Mouse (Mus musculus) CH12.LX (cell line): ENCODE results near the gene Tti1.

Source experiments
- CHD1 ChIP-seq: IDR thresholded peaks from 2 replicates; pipeline ENCODE4 v1.6.1; 2012; ENCODE audit warnings: low read depth, low read length, improper control_type of control experiment, inconsistent platforms
- CTCF ChIP-seq, 2 experiments: IDR thresholded peaks in 1 of 2; conservative IDR thresholded peaks in 1 of 2; 2 replicates each; pipeline ENCODE4 v1.5.1; 2011 to 2012; ENCODE audit warnings: low read depth in 2 of 2, low read length in 2 of 2, improper control_type of control experiment in 1 of 2, inconsistent platforms in 1 of 2, mild to moderate bottlenecking in 1 of 2, moderate library complexity in 1 of 2
- EP300 ChIP-seq: IDR thresholded peaks from 2 replicates; pipeline ENCODE4 v1.6.1; 2011; ENCODE audit warnings: low read length, improper control_type of control experiment
- GABPA ChIP-seq: IDR thresholded peaks from 2 replicates; pipeline ENCODE4 v1.6.1; 2012; ENCODE audit warnings: low read depth, low read length, improper control_type of control experiment, inconsistent platforms; ENCODE audit not compliant: insufficient replicate concordance
- MAX ChIP-seq: IDR thresholded peaks from 2 replicates; pipeline ENCODE4 v1.6.1; 2011; ENCODE audit warnings: low read length, improper control_type of control experiment
- POLR2A ChIP-seq: IDR thresholded peaks from 2 replicates; pipeline ENCODE4 v1.6.1; 2011; ENCODE audit warnings: low read depth, mild to moderate bottlenecking, improper control_type of control experiment, low read length
- TBP ChIP-seq: conservative IDR thresholded peaks from 2 replicates; pipeline ENCODE4 v1.6.1; 2011; ENCODE audit warnings: low read depth, low read length, improper control_type of control experiment
- TCF12 ChIP-seq: IDR thresholded peaks from 2 replicates; pipeline ENCODE4 v1.6.1; 2014; ENCODE audit warnings: low read depth, mild to moderate bottlenecking, inconsistent platforms, low read length, improper control_type of control experiment
- UBTF ChIP-seq: IDR thresholded peaks from 2 replicates; pipeline ENCODE4 v1.6.1; 2012; ENCODE audit warnings: low read depth, mild to moderate bottlenecking, inconsistent platforms, low read length, improper control_type of control experiment, moderate library complexity

GRCm38 (mm10) chr2:157975595-157975994 is 52.6 kb downstream of the Tti1 start:
- TF ChIP-seq CTCF (conservative IDR thresholded peaks at IDR 0.05 in 1 of 2, IDR thresholded peaks at IDR 0.05 in 1 of 2; ENCODE audit: low read depth in 2 of 2, low read length in 2 of 2): no peak
- no peak for TF ChIP-seq CHD1
- no peak for TF ChIP-seq EP300
- no peak for TF ChIP-seq UBTF
- no peak for TF ChIP-seq POLR2A
- no peak for TF ChIP-seq TBP
- TF ChIP-seq MAX: no peak
- no peak for TF ChIP-seq GABPA
- no peak for TF ChIP-seq TCF12
